Mouse (Mus musculus): Measurements from ENCODE around the gene Ankrd61. TPM values are rescaled to one million over a fixed set of nuclear protein-coding genes. Genes with fewer than 3 reads are reported as not detected.

The Ankrd61 gene
- polyA plus RNA-seq, 1 experiment = 0.53 TPM

DNA sequence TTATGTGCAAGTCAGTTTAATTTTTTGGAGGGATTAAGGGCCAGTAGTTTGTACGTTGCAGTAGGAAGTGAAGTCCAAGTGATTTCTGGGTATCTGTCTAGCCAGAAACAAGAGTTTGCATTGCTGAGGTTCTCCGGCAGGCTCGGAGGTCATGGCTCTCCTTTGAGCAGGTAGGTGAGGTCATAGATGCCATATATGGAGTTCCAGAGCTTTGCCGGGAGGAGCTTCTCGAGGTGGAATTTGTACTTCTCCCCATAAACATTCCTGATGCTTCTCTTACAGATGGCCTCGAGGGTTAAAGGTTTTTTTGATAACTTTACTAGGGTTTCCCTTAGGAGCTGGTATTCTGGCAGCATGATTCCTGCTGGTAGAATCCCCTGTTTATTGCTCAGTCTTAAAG lies 6.7 kb downstream of the Ankrd61 start:
- no peak for TF ChIP-seq POLR2A (IDR thresholded peaks at IDR 0.05; ENCODE audit: borderline replicate concordance, extremely low read depth, insufficient read depth, insufficient read length, poor library complexity, severe bottlenecking)
- TF ChIP-seq CTCF (IDR thresholded peaks at IDR 0.05; ENCODE audit: borderline replicate concordance, extremely low read depth, insufficient read depth, insufficient read length) = no peak
- no peak for DNase-seq (ENCODE audit: low read depth)

DNA sequence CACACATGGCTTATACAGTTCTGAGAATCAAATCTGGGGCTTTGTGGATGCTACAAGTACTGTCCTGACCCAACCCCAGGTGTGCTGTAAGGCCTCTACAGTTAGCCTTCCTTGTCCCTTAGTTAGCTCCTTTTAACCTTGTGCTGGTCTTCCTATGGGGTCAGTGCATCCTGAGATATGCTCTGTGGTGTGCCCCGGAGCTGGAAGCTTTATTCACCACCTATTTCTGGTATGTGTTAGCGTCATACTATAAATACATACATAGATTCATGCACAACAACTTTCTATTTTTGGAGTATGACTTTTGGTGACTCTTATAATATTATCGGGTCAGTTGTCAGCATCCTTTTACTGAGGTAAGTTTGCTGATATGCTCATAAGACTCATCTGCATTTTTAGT lies 12.2 kb downstream of the Ankrd61 start:
- no peak for TF ChIP-seq CTCF (IDR thresholded peaks at IDR 0.05; ENCODE audit: borderline replicate concordance, extremely low read depth, insufficient read depth, insufficient read length)
- TF ChIP-seq POLR2A (IDR thresholded peaks at IDR 0.05; ENCODE audit: borderline replicate concordance, extremely low read depth, insufficient read depth, insufficient read length, poor library complexity, severe bottlenecking) = no peak
- DNase-seq (ENCODE audit: low read depth) = no peak

- no peak for DNase-seq (ENCODE audit: low read depth)
- TF ChIP-seq CTCF (IDR thresholded peaks at IDR 0.05; ENCODE audit: borderline replicate concordance, extremely low read depth, insufficient read depth, insufficient read length) = no peak
- TF ChIP-seq POLR2A (IDR thresholded peaks at IDR 0.05; ENCODE audit: borderline replicate concordance, extremely low read depth, insufficient read depth, insufficient read length, poor library complexity, severe bottlenecking) = no peak
These were observed 22.9 kb downstream of the Ankrd61 start for GRCm38 (mm10) chr5:143874571-143874970.

- DNase-seq (ENCODE audit: low read depth) = no peak
- TF ChIP-seq POLR2A (IDR thresholded peaks at IDR 0.05; ENCODE audit: borderline replicate concordance, extremely low read depth, insufficient read depth, insufficient read length, poor library complexity, severe bottlenecking) (no peak), CTCF (IDR thresholded peaks at IDR 0.05; ENCODE audit: borderline replicate concordance, extremely low read depth, insufficient read depth, insufficient read length) (no peak)
These were observed 25.8 kb downstream of the Ankrd61 start for GRCm38 (mm10) chr5:143871547-143872169.

Other genes starting within 250 kb of the Ankrd61 start
- gene Usp42, start 165.4 kb downstream of the Ankrd61 start, polyA plus RNA-seq (2012; rRNA removed) = 15.0 and 28.2 TPM in 2 replicates
- 26.1 and 31.8 TPM in 2 replicates for gene Eif2ak1, start 79.9 kb downstream of the Ankrd61 start, polyA plus RNA-seq (2012; rRNA removed)
- 76.1 and 79.8 TPM in 2 replicates for gene Aimp2, start 12.2 kb upstream of the Ankrd61 start, polyA plus RNA-seq (2012; rRNA removed)
- gene Pms2, start 12.3 kb upstream of the Ankrd61 start, polyA plus RNA-seq (2012; rRNA removed) = 15.8 and 18.6 TPM in 2 replicates
- gene Gm42421, start 30.5 kb upstream of the Ankrd61 start, polyA plus RNA-seq (2012; rRNA removed) = 2.1 and 2.7 TPM in 2 replicates
- gene Rsph10b, start 35.4 kb upstream of the Ankrd61 start, polyA plus RNA-seq (2012; rRNA removed) = 7.4 and 9.4 TPM in 2 replicates
- gene Ccz1, start 117.2 kb upstream of the Ankrd61 start, polyA plus RNA-seq (2012; rRNA removed) = 53.6 and 54.9 TPM in 2 replicates
- not detected in 2 replicates for gene Ocm, start 129.0 kb upstream of the Ankrd61 start, polyA plus RNA-seq (2012; rRNA removed)
- 14.0 and 24.8 TPM in 2 replicates for gene Lmtk2, start 202.8 kb upstream of the Ankrd61 start, polyA plus RNA-seq (2012; rRNA removed)